Mouse (Mus musculus) liver, embryonic 15.5 days (tissue): ENCODE measurements around the gene Cgref1. TPM values are rescaled to one million over a fixed set of nuclear protein-coding genes. Genes with fewer than 3 reads are reported as not detected.

Source experiments
- ATAC-seq: fragments of 200-750 bp; cut with Nextera tagmentation; 2 replicates; pipeline ENCODE4 v1.8.0; 2017; ENCODE audit warnings: moderate number of reproducible peaks, mild to moderate bottlenecking, moderate library complexity; ENCODE audit not compliant: insufficient read depth
- H3K27ac ChIP-seq: fragments of 300-500 bp; sonication (generic); replicated peaks from 2 replicates; pipeline ENCODE4 v1.5.1; 2015; ENCODE audit warnings: mild to moderate bottlenecking, inconsistent platforms
- H3K27me3 ChIP-seq: fragments of 300-500 bp; sonication (generic); 2 replicates; pipeline ENCODE4 v1.6.1; 2015; ENCODE audit warnings: mild to moderate bottlenecking, inconsistent platforms
- H3K36me3 ChIP-seq: fragments of 300-500 bp; sonication (generic); replicated peaks from 2 replicates; pipeline ENCODE4 v1.6.1; 2015; ENCODE audit warnings: moderate library complexity, mild to moderate bottlenecking, inconsistent platforms
- H3K4me1 ChIP-seq: fragments of 300-500 bp; sonication (generic); replicated peaks from 2 replicates; pipeline ENCODE4 v1.6.1; 2015; ENCODE audit warnings: inconsistent platforms
- H3K4me2 ChIP-seq: fragments of 300-500 bp; sonication (generic); 2 replicates; pipeline ENCODE4 v1.6.1; 2015; ENCODE audit warnings: moderate library complexity, mild to moderate bottlenecking, inconsistent platforms
- H3K4me3 ChIP-seq: fragments of 300-500 bp; sonication (generic); replicated peaks from 2 replicates; pipeline ENCODE4 v1.5.1; 2015; ENCODE audit warnings: mild to moderate bottlenecking, inconsistent platforms
- H3K9ac ChIP-seq: fragments of 300-500 bp; sonication (generic); 2 replicates; pipeline ENCODE4 v1.6.1; 2015; ENCODE audit warnings: moderate library complexity, mild to moderate bottlenecking, inconsistent platforms
- H3K9me3 ChIP-seq: fragments of 300-500 bp; sonication (generic); replicated peaks from 2 replicates; pipeline ENCODE4 v1.6.1; 2016; ENCODE audit warnings: inconsistent platforms
- WGBS: fragments of 180-500 bp; shearing (Covaris S2); methylation state at CpG from one replicate; pipeline ENCODE4 v1.1.7; 2015; ENCODE audit warnings: mixed read lengths; ENCODE audit not compliant: insufficient replicate concordance; 5-methylcytosine and 5-hydroxymethylcytosine counted together
- polyA plus RNA-seq: library from polyadenylated mRNA; unstranded; fragments of >200 nt; fragmentation: Nextera tagmentation; extraction: Ambion mirVana; gene quantifications from 2 replicates; pipeline ENCODE4 v1.2.1, GENCODE M21; 2015

The Cgref1 gene
- 4.0 and 4.5 TPM in 2 replicates for polyA plus RNA-seq

- Histone ChIP-seq H3K4me1 (peaks cover 22% of the 10 kb centered on the region), H3K9ac (no peak within 1 kb of the TSS), H3K9me3 (no peaks in the 10 kb centered on the region), H3K36me3 (no peaks in the 10 kb centered on the region), H3K27me3 (peaks cover 27% of the 10 kb centered on the region), H3K4me3 (peak within 1 kb of the TSS; percentile 46), H3K27ac (no peak within 1 kb of the TSS), H3K4me2 (peak within 1 kb of the TSS; percentile 65)
- peak; percentile 37 for ATAC-seq
- WGBS: 8% methylated on average over 44 of the region's 44 CpGs
Observed at GRCm38 (mm10) chr5:30944956-30945781, at the start of gene Cgref1. TSS of gene Cgref1 (minus strand) at chr5:30945591.

- H3K4me1 ChIP-seq: no peaks in the 10 kb centered on the region
- no peak for ATAC-seq
- no peak overlapping the region for H3K9ac ChIP-seq
- no peaks in the 10 kb centered on the region for H3K27me3 ChIP-seq
- H3K27ac ChIP-seq: no peak overlapping the region
- H3K4me2 ChIP-seq: no peak overlapping the region
- H3K36me3 ChIP-seq: no peaks in the 10 kb centered on the region
- 41% methylated on average over 3 of the region's 3 CpGs for WGBS
- no peaks in the 10 kb centered on the region for H3K9me3 ChIP-seq
- no peak overlapping the region for H3K4me3 ChIP-seq
Observed at GRCm38 (mm10) chr5:30994074-30994473, 48.7 kb upstream of the Cgref1 start.

- no peak overlapping the region for H3K9ac ChIP-seq
Observed at GRCm38 (mm10) chr5:30992980-30993676, 47.7 kb upstream of the Cgref1 start.

GRCm38 (mm10) chr5:30982357-30982756 is 37.0 kb upstream of the Cgref1 start:
- H3K4me3 ChIP-seq: no peak overlapping the region
- no peak overlapping the region for H3K4me2 ChIP-seq
- no peak for ATAC-seq
- no peaks in the 10 kb centered on the region for H3K36me3 ChIP-seq
- no peaks in the 10 kb centered on the region for H3K27me3 ChIP-seq
- H3K9me3 ChIP-seq: no peaks in the 10 kb centered on the region
- no peak overlapping the region for H3K9ac ChIP-seq
- 20% methylated on average over 2 of the region's 2 CpGs for WGBS
- no peak overlapping the region for H3K27ac ChIP-seq
- H3K4me1 ChIP-seq: peaks cover 5% of the 10 kb centered on the region; the same call in 1 of the 2 replicates

More at GRCm38 (mm10) chr5:30992980-30993676, 47.7 kb upstream of the Cgref1 start:
- Histone ChIP-seq H3K36me3 (no peaks in the 10 kb centered on the region), H3K27me3 (no peaks in the 10 kb centered on the region), H3K9me3 (no peaks in the 10 kb centered on the region), H3K4me2 (no peak overlapping the region), H3K4me3 (no peak overlapping the region), H3K27ac (no peak overlapping the region), H3K4me1 (no peaks in the 10 kb centered on the region)
- WGBS: 55% methylated on average over 5 of the region's 5 CpGs
- ATAC-seq: no peak

GRCm38 (mm10) chr5:30974870-30975656 is 29.7 kb upstream of the Cgref1 start:
- Histone ChIP-seq H3K27me3 (no peaks in the 10 kb centered on the region; the same call in 1 of the 2 replicates), H3K4me1 (peaks cover 1% of the 10 kb centered on the region), H3K27ac (no peak overlapping the region), H3K4me3 (no peak overlapping the region), H3K4me2 (no peak overlapping the region), H3K36me3 (no peaks in the 10 kb centered on the region), H3K9me3 (no peaks in the 10 kb centered on the region), H3K9ac (no peak overlapping the region)
- WGBS: 61% methylated on average over 9 of the region's 9 CpGs
- ATAC-seq: no peak

- no peaks in the 10 kb centered on the region; the same call in 1 of the 2 replicates for H3K27me3 ChIP-seq
- ATAC-seq: no peak
- H3K36me3 ChIP-seq: no peaks in the 10 kb centered on the region
- no peak overlapping the region for H3K4me2 ChIP-seq
- H3K27ac ChIP-seq: no peak overlapping the region
- peaks cover 16% of the 10 kb centered on the region for H3K4me1 ChIP-seq
- whole genome bisulfite sequencing: 17% methylated on average over 2 of the region's 2 CpGs
- no peak overlapping the region for H3K4me3 ChIP-seq
- no peak overlapping the region for H3K9ac ChIP-seq
- H3K9me3 ChIP-seq: no peaks in the 10 kb centered on the region
Observed at GRCm38 (mm10) chr5:30969440-30969839, 24.0 kb upstream of the Cgref1 start.

- no peak within 1 kb of the TSS for H3K4me3 ChIP-seq
- WGBS: 57% methylated on average over 8 of the region's 8 CpGs
- H3K4me1 ChIP-seq: peaks cover 16% of the 10 kb centered on the region
- no peak within 1 kb of the TSS for H3K27ac ChIP-seq
- no peaks in the 10 kb centered on the region; the same call in 1 of the 2 replicates for H3K27me3 ChIP-seq
- H3K36me3 ChIP-seq: no peaks in the 10 kb centered on the region
- no peak within 1 kb of the TSS for H3K9ac ChIP-seq
- no peak within 1 kb of the TSS for H3K4me2 ChIP-seq
- ATAC-seq: no peak
- H3K9me3 ChIP-seq: no peaks in the 10 kb centered on the region
Observed at GRCm38 (mm10) chr5:30968416-30968815, 23.0 kb upstream of the Cgref1 start, which contains the start of gene Tcf23. TSS of gene Tcf23 (plus strand) at chr5:30968662.

- H3K4me2 ChIP-seq: no peak overlapping the region
- H3K36me3 ChIP-seq: no peaks in the 10 kb centered on the region
- H3K4me1 ChIP-seq: peaks cover 25% of the 10 kb centered on the region
- no peak overlapping the region for H3K9ac ChIP-seq
- no peak overlapping the region for H3K4me3 ChIP-seq
- no peak overlapping the region for H3K27ac ChIP-seq
- no peaks in the 10 kb centered on the region for H3K9me3 ChIP-seq
- WGBS: 67% methylated on average over 4 of the region's 4 CpGs
- no peaks in the 10 kb centered on the region; the same call in 1 of the 2 replicates for H3K27me3 ChIP-seq
- peak; percentile 62; the same call in 1 of the 2 replicates for ATAC-seq
Observed at GRCm38 (mm10) chr5:30966189-30966588, 20.8 kb upstream of the Cgref1 start.

- no peak overlapping the region for H3K9ac ChIP-seq
- no peaks in the 10 kb centered on the region for H3K9me3 ChIP-seq
- H3K4me3 ChIP-seq: no peak overlapping the region
- 73% methylated on average over 3 of the region's 3 CpGs for WGBS
- no peak overlapping the region for H3K27ac ChIP-seq
- no peak for ATAC-seq
- H3K4me1 ChIP-seq: peaks cover 31% of the 10 kb centered on the region
- H3K36me3 ChIP-seq: 0 out of 2 replicates have a peak, but pooled peaks cover 2% of the 10 kb centered on the region
- no peak overlapping the region for H3K4me2 ChIP-seq
- H3K27me3 ChIP-seq: no peaks in the 10 kb centered on the region
Observed at GRCm38 (mm10) chr5:30963916-30964315, 18.5 kb upstream of the Cgref1 start.

GRCm38 (mm10) chr5:30961545-30962505 is 16.4 kb upstream of the Cgref1 start:
- peaks cover 19% of the 10 kb centered on the region for H3K36me3 ChIP-seq
- no peaks in the 10 kb centered on the region for H3K9me3 ChIP-seq
- H3K27ac ChIP-seq: peak overlapping the region; percentile 59

More at GRCm38 (mm10) chr5:30961545-30962505, 16.4 kb upstream of the Cgref1 start:
- ATAC-seq: no peak
- Histone ChIP-seq H3K4me2 (no peak overlapping the region), H3K4me1 (peaks cover 45% of the 10 kb centered on the region), H3K4me3 (no peak overlapping the region), H3K27me3 (no peaks in the 10 kb centered on the region), H3K9ac (no peak overlapping the region)
- 26% methylated on average over 10 of the region's 10 CpGs for WGBS
